Mouse (Mus musculus) MEL (cell line): Measurements from ENCODE around the gene Gramd1a. TPM values are rescaled to one million over a fixed set of nuclear protein-coding genes. Genes with fewer than 3 reads are reported as not detected.

ENCODE experiments used
- polyA plus RNA-seq, 2 experiments: library from polyadenylated mRNA; stranded (reverse) in 1 of 2; unstranded in 1 of 2; fragments of >175 nt in 1 of 2; fragments of >200 nt in 1 of 2; gene quantifications; 2 replicates each; pipeline versions ENCODE4 v1.2.1 to v1.2.4; 2012; ENCODE audit warnings: low replicate concordance in 2 of 2, low read depth in 1 of 2; ENCODE audit not compliant: insufficient read length in 2 of 2, insufficient read depth in 1 of 2, missing spikeins in 1 of 2
- total RNA-seq: library from RNA; depleted of rRNA; stranded (reverse); fragments of 300-350 nt; gene quantifications from 2 replicates; pipeline ENCODE4 v1.2.3, GENCODE M21; 2012; rRNA removed

Gramd1a gene
- total and polyA plus RNA-seq, 3 experiments = 21.8 to 65.7 TPM; not detected in 1

Other genes with a start within 250 kb of the Gramd1a start
- gene Mag, start 241.0 kb downstream of the Gramd1a start, total RNA-seq = not detected in 2 replicates
- not detected for gene Mag, start 241.0 kb downstream of the Gramd1a start, polyA plus RNA-seq
- gene Hamp2, start 231.2 kb downstream of the Gramd1a start, total RNA-seq = not detected in 2 replicates
- not detected for gene Hamp2, start 231.2 kb downstream of the Gramd1a start, polyA plus RNA-seq
- not detected in 2 replicates for gene Hamp, start 211.9 kb downstream of the Gramd1a start, total RNA-seq
- not detected for gene Hamp, start 211.9 kb downstream of the Gramd1a start, polyA plus RNA-seq
- gene Usf2, start 199.1 kb downstream of the Gramd1a start, total RNA-seq = 34.4 and 43.0 TPM in 2 replicates
- 100 to 1,000 TPM in 1 of 2 experiments, not detected in 1; 144 TPM for gene Usf2, start 199.1 kb downstream of the Gramd1a start, polyA plus RNA-seq
- not detected in 2 replicates for gene Lsr, start 182.4 kb downstream of the Gramd1a start, total RNA-seq
- gene Lsr, start 182.4 kb downstream of the Gramd1a start, polyA plus RNA-seq = under 1 TPM in 1 of 2 experiments, not detected in 1; 0.22 TPM
- gene Fam187b, start 182.1 kb downstream of the Gramd1a start, total RNA-seq = not detected in 2 replicates
- gene Fam187b, start 182.1 kb downstream of the Gramd1a start, polyA plus RNA-seq = not detected
- 38.6 and 39.4 TPM in 2 replicates for gene Fxyd5, start 113.4 kb downstream of the Gramd1a start, total RNA-seq
- 10 to 100 TPM in 1 of 2 experiments, not detected in 1; 57.5 TPM for gene Fxyd5, start 113.4 kb downstream of the Gramd1a start, polyA plus RNA-seq
- gene Fxyd7, start 104.4 kb downstream of the Gramd1a start, total RNA-seq = not detected in 2 replicates
- gene Fxyd7, start 104.4 kb downstream of the Gramd1a start, polyA plus RNA-seq = under 1 TPM in 1 of 2 experiments, not detected in 1; 0.11 TPM
- not detected in 2 replicates for gene Fxyd1, start 98.7 kb downstream of the Gramd1a start, total RNA-seq
- under 1 TPM in 1 of 2 experiments, not detected in 1; 0.22 TPM for gene Fxyd1, start 98.7 kb downstream of the Gramd1a start, polyA plus RNA-seq
- not detected in 2 replicates for gene Lgi4, start 96.6 kb downstream of the Gramd1a start, total RNA-seq
- not detected for gene Lgi4, start 96.6 kb downstream of the Gramd1a start, polyA plus RNA-seq
- not detected in 2 replicates for gene Fxyd3, start 79.2 kb downstream of the Gramd1a start, total RNA-seq
- not detected for gene Fxyd3, start 79.2 kb downstream of the Gramd1a start, polyA plus RNA-seq
- 0.69 and 1.6 TPM in 2 replicates for gene Hpn, start 40.6 kb downstream of the Gramd1a start, total RNA-seq
- 1 to 10 TPM in 1 of 2 experiments, not detected in 1; 1.1 TPM for gene Hpn, start 40.6 kb downstream of the Gramd1a start, polyA plus RNA-seq
- not detected in 2 replicates for gene Scn1b, start 28.9 kb downstream of the Gramd1a start, total RNA-seq
- not detected for gene Scn1b, start 28.9 kb downstream of the Gramd1a start, polyA plus RNA-seq
- gene Scgb2b2, start 134.6 kb upstream of the Gramd1a start, total RNA-seq = not detected in 2 replicates
- not detected for gene Scgb2b2, start 134.6 kb upstream of the Gramd1a start, polyA plus RNA-seq
- not detected in 2 replicates for gene Scgb1b2, start 135.9 kb upstream of the Gramd1a start, total RNA-seq
- gene Scgb1b2, start 135.9 kb upstream of the Gramd1a start, polyA plus RNA-seq = not detected
- not detected in 2 replicates for gene Scgb2b3, start 206.2 kb upstream of the Gramd1a start, total RNA-seq
- not detected for gene Scgb2b3, start 206.2 kb upstream of the Gramd1a start, polyA plus RNA-seq
- gene Scgb1b3, start 219.7 kb upstream of the Gramd1a start, total RNA-seq = not detected in 2 replicates
- not detected for gene Scgb1b3, start 219.7 kb upstream of the Gramd1a start, polyA plus RNA-seq